Mouse (Mus musculus) lung, postnatal 0 days (tissue): ENCODE data around the gene Ptpn12. TPM values are rescaled to one million over a fixed set of nuclear protein-coding genes. Genes with fewer than 3 reads are reported as not detected.
"Not testable (repeated sequence)": the region's sequence is repeated elsewhere in the genome, so short reads cannot be mapped to it uniquely, and the experiment has no call there.

Experiments
- ATAC-seq: fragments of 200-750 bp; cut with Nextera tagmentation; 2 replicates; pipeline ENCODE4 v1.8.0; 2017; ENCODE audit warnings: moderate library complexity
- DNase-seq: peaks from one replicate; pipeline ENCODE4 v3.0.0-alpha.2; 2016; ENCODE audit warnings: low spot score
- H3K27ac ChIP-seq: fragments of 300-500 bp; sonication (generic); 2 replicates; pipeline ENCODE4 v1.5.1; 2014; ENCODE audit warnings: antibody characterized with exemption, mild to moderate bottlenecking, low read length, mixed read lengths
- H3K27me3 ChIP-seq: fragments of 300-500 bp; sonication (generic); replicated peaks from 2 replicates; pipeline ENCODE4 v1.6.1; 2014; ENCODE audit warnings: low read length, mixed read lengths; ENCODE audit not compliant: insufficient read depth
- H3K36me3 ChIP-seq: fragments of 300-500 bp; sonication (generic); 2 replicates; pipeline ENCODE4 v1.6.1; 2014; ENCODE audit warnings: low read length, mixed read lengths; ENCODE audit not compliant: insufficient read depth
- H3K4me1 ChIP-seq: fragments of 300-500 bp; sonication (generic); 2 replicates; pipeline ENCODE4 v1.6.1; 2014; ENCODE audit warnings: antibody characterized with exemption, low read depth, low read length, mixed read lengths; ENCODE audit not compliant: insufficient read depth
- H3K4me2 ChIP-seq: fragments of 300-500 bp; sonication (generic); replicated peaks from 2 replicates; pipeline ENCODE4 v1.6.1; 2014; ENCODE audit warnings: low read depth, mild to moderate bottlenecking, low read length, moderate library complexity, mixed read lengths
- H3K4me3 ChIP-seq: fragments of 300-500 bp; sonication (generic); 2 replicates; pipeline ENCODE4 v1.5.1; 2014; ENCODE audit warnings: low read depth, low read length
- H3K9ac ChIP-seq: fragments of 300-500 bp; sonication (generic); replicated peaks from 2 replicates; pipeline ENCODE4 v1.6.1; 2014; ENCODE audit warnings: low read depth, mild to moderate bottlenecking
- H3K9me3 ChIP-seq: fragments of 300-500 bp; sonication (generic); 2 replicates; pipeline ENCODE4 v1.6.1; 2016; ENCODE audit warnings: low read length, mixed read lengths
- CTCF ChIP-seq: IDR thresholded peaks from 2 replicates; pipeline ENCODE4 v1.5.1; 2016; ENCODE audit warnings: antibody characterized with exemption, mild to moderate bottlenecking
- EP300 ChIP-seq: IDR thresholded peaks from 2 replicates; pipeline ENCODE4 v1.6.1; 2016; ENCODE audit warnings: antibody characterized with exemption, mild to moderate bottlenecking, control low read depth
- WGBS: fragments of 180-500 bp; shearing (Covaris S2); extraction: QIAGEN DNeasy Blood & Tissue Kit; methylation state at CpG from one replicate; pipeline ENCODE4 v1.1.7; 2014; 5-methylcytosine and 5-hydroxymethylcytosine counted together
- polyA plus RNA-seq: library from polyadenylated mRNA; unstranded; fragments of >200 nt; fragmentation: Nextera tagmentation; extraction: Ambion mirVana; gene quantifications from 2 replicates; pipeline ENCODE4 v1.2.1, GENCODE M21; 2015

The Ptpn12 gene
- polyA plus RNA-seq, 1 experiment from 2014 or later, result 31.1 TPM

DNA sequence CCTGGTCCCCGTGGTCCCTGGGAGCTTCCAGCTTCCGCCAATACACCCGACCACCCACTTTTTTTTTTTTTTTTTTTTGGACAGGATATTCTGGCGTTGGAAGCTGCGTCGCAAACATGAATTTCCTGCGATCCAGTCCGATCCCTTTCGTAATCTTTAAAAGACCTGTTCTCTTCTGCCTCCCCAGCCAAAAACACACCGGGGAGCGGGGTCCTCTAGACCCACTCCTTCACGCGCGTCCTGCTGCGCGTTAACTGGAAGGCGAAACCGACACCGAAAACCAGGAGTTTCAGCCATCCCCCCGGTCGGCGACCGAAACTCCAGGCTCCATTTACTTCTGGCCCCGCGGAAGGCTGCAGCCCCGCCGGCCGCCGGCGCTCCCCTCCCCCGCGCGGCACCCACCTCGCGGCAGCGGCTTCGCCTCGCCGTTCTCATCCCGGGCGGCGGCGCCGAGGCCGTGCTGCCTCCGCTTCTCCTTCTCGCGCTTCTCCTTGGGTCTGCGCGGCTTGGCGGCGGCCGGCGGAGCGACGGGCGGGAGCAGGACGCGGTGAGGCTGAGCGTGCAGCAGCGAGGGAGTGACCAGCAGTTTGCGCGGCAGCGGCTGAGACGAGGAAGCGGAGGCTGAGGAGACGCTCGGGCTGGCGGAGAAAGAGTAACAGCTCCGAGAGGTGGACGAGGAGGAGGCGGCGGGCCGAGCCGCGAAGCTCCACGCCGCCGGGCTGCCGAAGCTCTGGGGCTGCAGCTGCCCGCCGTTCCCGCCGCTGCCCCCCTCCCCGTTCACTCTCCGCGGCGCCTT is 104.7 kb downstream of the Ptpn12 start:
- under 1% methylated on average over 67 of the region's 88 CpGs for WGBS
- peak overlapping the region; percentile 95 for H3K9ac ChIP-seq
- H3K4me3 ChIP-seq, result peak overlapping the region; percentile 98
- peak overlapping the region; percentile 61 for H3K4me2 ChIP-seq
- H3K36me3 ChIP-seq, result no peaks in the 10 kb centered on the region
- ATAC-seq (peak; percentile 74), DNase-seq (peak; percentile 69)
- TF ChIP-seq EP300, result 0 out of 2 replicates have a peak, but pooled peaks have one; percentile 45
- TF ChIP-seq CTCF, result no peak
- peaks cover 8% of the 10 kb centered on the region; the same call in 1 of the 2 replicates for H3K4me1 ChIP-seq
- peak overlapping the region; percentile 98 for H3K27ac ChIP-seq
- no peaks in the 10 kb centered on the region for H3K9me3 ChIP-seq
- no peaks in the 10 kb centered on the region for H3K27me3 ChIP-seq

- H3K9me3 ChIP-seq, result no peaks in the 10 kb centered on the region
- WGBS, result under 1% methylated on average over 9 of the region's 9 CpGs
- ATAC-seq (no peak), DNase-seq (no peak)
- peaks cover 10% of the 10 kb centered on the region; the same call in 1 of the 2 replicates for H3K4me1 ChIP-seq
- no peaks in the 10 kb centered on the region for H3K27me3 ChIP-seq
- no peak; the same call in 1 of the 2 replicates for TF ChIP-seq EP300
- TF ChIP-seq CTCF, result no peak
- peak overlapping the region; percentile 61 for H3K4me2 ChIP-seq
- peak overlapping the region; percentile 95 for H3K9ac ChIP-seq
- peak overlapping the region; percentile 98 for H3K4me3 ChIP-seq
- H3K27ac ChIP-seq, result peak overlapping the region; percentile 98; the same call in 1 of the 2 replicates
- H3K36me3 ChIP-seq, result no peaks in the 10 kb centered on the region
Measured at GRCm38 (mm10) chr5:20950516-20950854, 105.2 kb downstream of the Ptpn12 start.

DNA sequence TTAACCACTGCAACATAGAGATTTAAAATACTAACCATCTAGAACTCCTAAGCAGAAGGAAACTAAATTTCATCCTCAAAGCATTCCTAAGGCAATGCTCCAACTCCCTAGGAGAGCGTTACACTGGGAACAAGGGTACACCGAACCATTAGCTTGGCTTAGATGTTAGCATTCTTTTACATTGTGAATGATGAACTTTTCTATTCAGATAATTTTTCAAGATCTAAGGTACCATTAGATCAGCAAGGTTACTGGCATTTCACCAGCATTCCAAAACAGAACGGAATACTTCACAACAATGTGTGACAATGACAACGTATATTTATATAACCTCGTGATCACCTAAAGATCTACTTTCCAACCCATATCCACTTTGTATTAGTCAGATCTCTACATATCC is 105.6 kb downstream of the Ptpn12 start:
- H3K9me3 ChIP-seq, result no peaks in the 10 kb centered on the region
- no peaks in the 10 kb centered on the region for H3K36me3 ChIP-seq
- ATAC-seq, result no peak
- TF ChIP-seq CTCF (no peak), EP300 (no peak)
- peak overlapping the region; percentile 98 for H3K4me3 ChIP-seq
- H3K27me3 ChIP-seq, result no peaks in the 10 kb centered on the region
- 3% methylated on average over 5 of the region's 5 CpGs for WGBS
- H3K4me1 ChIP-seq, result peaks cover 10% of the 10 kb centered on the region; the same call in 1 of the 2 replicates
- peak overlapping the region; percentile 61 for H3K4me2 ChIP-seq
- H3K27ac ChIP-seq, result no peak overlapping the region
- H3K9ac ChIP-seq, result no peak overlapping the region
- no peak for DNase-seq

GRCm38 (mm10) chr5:20946906-20947305 is 108.8 kb downstream of the Ptpn12 start:
- TF ChIP-seq EP300 (no peak), CTCF (no peak)
- 84% methylated on average over 6 of the region's 6 CpGs for WGBS
- no peak for DNase-seq

GRCm38 (mm10) chr5:20944961-20945748 is 110.6 kb downstream of the Ptpn12 start:
- Histone ChIP-seq H3K27me3 (no peaks in the 10 kb centered on the region), H3K4me1 (peaks cover 11% of the 10 kb centered on the region; the same call in 1 of the 2 replicates), H3K4me2 (0 out of 2 replicates have a peak overlapping the region, but pooled peaks have one; percentile 1), H3K4me3 (no peak overlapping the region), H3K9ac (no peak overlapping the region), H3K27ac (peak overlapping the region; percentile 47), H3K9me3 (no peaks in the 10 kb centered on the region), H3K36me3 (no peaks in the 10 kb centered on the region)
- ATAC-seq, result peak; percentile 60
- 50% methylated on average over 13 of the region's 13 CpGs for WGBS
- TF ChIP-seq EP300 (no peak), CTCF (no peak)
- DNase-seq, result peak; percentile 57

More at GRCm38 (mm10) chr5:20946906-20947305, 108.8 kb downstream of the Ptpn12 start:
- Histone ChIP-seq H3K9ac (no peak overlapping the region), H3K36me3 (no peaks in the 10 kb centered on the region), H3K27me3 (no peaks in the 10 kb centered on the region), H3K9me3 (no peaks in the 10 kb centered on the region), H3K4me1 (peaks cover 12% of the 10 kb centered on the region; the same call in 1 of the 2 replicates), H3K4me3 (no peak overlapping the region), H3K4me2 (no peak overlapping the region), H3K27ac (no peak overlapping the region)
- no peak for ATAC-seq

DNA sequence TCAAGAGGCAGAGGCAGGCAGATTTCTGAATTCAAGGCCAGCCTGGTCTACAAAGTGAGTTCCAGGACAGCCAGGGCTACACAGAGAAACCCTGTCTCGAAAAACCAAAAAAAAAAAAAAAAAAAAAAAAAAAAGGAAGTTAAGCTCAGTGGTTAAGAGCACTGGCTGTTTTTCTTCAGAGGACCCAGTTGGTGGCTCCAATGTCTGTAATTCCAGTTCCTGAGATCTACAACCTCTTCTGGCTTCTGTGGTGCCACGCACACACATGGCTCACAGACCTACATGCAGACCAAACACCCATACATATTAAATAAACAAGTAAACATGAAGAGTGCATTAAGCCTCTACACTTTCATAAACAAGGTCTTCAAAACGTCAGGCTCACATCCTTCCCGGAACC is 111.9 kb downstream of the Ptpn12 start:
- ATAC-seq, H3K27me3 ChIP-seq, H3K27ac ChIP-seq, H3K4me2 ChIP-seq, DNase-seq, H3K4me3 ChIP-seq, H3K9ac ChIP-seq, H3K36me3 ChIP-seq, H3K9me3 ChIP-seq: not testable (repeated sequence)
- WGBS, result 75% methylated on average over 3 of the region's 4 CpGs
- H3K4me1 ChIP-seq, result peaks cover 12% of the 10 kb centered on the region; the same call in 1 of the 2 replicates
